Mouse (Mus musculus) kidney, adult 9 months (tissue): ENCODE data around the gene Lmx1a.

ENCODE experiments used
- DNase-seq: peaks from one replicate; pipeline ENCODE4 v3.0.0; 2022

Gene Lmx1a

DNA sequence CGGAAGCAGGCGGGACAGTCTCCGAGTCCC is at the start of gene Lmx1a:
Gene Lmx1a (plus strand): TSS at position 6 of the 30 bp plus-strand sequence.
- DNase-seq, result no peak

GRCm38 (mm10) chr1:167644866-167645537 is 44.0 kb upstream of the Lmx1a start:
- peak; percentile 81 for DNase-seq

DNA sequence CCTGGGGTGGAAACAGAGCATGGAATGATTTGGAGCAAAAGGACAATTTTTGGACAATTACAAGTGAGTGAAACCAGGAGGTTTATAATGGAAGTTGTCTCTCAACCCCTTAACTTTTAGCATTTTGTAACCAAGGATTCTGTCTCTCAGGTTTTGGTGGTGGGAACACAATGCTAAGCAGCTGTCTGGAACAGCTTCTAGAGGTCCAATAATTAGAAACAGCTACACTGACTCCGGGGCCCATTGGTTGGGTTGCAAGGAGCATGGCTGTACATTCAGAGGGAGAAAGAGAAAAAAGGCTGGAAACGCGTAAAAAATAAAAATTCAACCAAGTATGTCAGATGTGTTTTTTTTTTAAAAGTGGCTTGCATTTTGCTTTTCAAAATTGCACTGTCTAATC is 40.4 kb upstream of the Lmx1a start:
- DNase-seq, result no peak

DNA sequence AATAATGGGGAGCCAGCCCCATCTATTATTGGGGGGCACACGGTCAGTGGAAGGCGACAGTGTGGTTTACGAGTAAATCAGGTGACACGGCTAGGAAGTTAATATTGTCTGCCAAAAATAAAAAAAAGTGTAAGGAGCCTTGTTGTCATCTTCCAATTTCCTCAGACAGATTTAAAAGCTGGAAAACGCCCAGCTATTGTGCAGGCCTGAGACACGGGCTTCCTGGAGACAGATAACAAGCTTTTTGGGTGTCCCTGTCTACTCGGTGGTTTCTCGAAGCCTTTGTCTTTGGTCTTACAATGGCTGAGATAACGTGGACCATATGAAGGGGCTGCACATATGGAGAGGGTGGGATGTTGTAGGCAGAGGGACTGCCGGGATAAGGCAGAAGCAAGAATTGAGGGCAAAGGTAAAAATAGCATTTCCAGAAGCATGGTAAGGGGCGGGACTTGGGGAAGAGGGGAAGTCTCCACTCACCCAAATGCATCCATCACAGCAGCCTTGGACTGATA is 39.9 kb upstream of the Lmx1a start:
- DNase-seq, result peak; percentile 47

DNA sequence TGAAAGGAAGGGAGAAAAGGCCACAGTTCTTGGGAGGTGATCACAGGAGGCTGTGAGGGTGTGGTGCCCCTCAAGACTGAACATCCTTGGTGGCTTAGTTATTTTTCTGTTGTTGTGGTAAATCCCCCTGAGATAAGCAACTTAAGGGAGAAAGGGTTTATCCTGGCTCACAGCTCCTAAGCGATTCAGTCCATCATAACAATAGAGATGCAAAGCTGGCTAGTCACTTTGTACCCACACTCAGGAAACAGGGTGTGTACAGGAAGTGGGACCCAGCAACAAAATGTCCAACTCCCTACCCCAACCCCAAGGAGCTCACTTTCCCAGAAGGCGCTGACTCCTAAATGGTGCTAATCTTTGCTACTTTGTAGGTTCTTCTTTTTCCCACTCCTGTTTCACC is 36.7 kb upstream of the Lmx1a start:
- no peak for DNase-seq

DNA sequence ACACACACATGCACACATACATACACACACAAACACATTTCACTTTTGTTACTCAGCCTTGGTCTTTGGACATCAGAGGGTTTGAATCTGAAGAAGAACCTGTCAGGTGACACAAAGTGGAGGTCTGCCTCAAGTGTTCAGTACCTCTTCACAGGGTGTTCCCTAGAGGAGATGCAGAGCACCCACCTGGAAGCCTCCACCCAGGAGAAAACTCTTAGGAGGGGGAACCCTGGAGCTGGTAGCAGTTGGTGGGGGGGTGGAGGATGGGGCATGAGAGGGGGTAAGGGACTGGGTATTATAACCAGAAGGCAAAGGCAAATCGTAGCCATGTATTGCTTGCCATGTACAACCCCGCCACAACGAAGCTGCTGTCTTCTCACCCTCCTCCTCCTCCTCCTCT is 30.0 kb upstream of the Lmx1a start:
- no peak for DNase-seq

DNA sequence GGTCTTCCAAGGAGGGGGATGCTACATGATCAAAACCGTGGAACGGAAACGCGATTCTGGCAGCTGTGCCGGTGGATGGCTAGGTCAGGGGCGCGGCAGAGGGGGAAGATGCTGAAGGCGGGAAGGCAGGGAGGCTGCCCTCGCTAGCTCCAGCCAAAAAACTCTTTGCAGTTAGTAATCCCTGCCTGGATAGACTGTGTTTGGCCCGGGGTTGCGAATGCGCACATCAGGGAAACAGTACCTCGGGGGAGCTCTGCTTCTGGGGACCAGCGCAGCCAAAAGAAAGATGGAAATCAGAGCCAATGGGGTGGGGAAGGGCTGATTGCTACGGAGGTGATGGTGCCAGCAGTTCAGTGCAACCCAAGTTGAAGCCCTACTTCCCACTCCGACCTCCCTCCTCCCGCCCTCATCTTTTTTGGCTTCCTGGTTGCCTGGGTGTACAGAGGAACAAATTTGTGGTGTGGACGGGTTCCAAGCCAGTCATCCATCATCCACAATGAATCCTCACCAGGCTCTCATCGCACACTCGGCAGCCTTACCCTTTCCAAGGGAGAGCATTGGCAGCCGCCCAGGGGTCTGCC is 28.4 kb upstream of the Lmx1a start:
- DNase-seq, result peak; percentile 26

DNA sequence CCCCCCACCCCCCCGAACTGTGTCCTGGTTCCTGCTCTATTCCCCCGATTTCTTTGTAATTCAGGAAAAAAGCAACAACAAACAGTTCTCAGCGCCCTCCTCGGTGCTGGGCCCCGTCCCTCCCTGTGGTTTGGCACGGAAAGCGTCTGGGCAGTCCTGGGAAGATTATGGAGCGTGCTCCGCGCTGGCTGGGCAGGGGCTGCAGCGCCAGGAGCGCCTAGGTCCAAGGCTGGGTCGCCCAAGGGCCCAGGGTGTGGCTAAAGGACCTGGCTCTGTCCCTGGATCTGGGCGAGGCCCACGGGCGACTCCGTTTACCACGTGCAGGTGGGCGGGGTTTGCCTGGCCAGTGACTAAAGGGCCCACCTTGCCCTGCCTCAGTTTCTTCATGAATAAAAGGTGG is 27.9 kb upstream of the Lmx1a start:
- DNase-seq, result no peak

DNA sequence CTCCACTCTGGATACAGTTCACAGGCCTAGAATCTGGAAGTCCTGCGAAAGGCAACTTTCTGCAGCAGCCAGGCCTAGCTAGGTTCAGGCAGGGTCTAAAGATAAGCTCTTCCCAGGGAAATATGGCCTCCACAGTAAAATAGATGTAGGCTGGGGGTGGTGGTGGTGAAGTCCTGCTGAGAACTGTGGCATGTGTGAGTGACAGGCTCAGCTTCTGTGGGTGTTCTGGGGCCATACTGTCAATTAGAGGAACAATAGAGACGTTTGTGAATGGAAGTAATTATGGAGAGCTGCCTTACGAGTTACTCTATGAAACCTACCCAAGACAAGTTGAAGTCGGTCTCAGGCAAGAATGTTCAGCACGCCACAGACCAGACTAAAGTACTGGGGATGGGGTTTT is 25.9 kb upstream of the Lmx1a start:
- DNase-seq, result no peak

DNA sequence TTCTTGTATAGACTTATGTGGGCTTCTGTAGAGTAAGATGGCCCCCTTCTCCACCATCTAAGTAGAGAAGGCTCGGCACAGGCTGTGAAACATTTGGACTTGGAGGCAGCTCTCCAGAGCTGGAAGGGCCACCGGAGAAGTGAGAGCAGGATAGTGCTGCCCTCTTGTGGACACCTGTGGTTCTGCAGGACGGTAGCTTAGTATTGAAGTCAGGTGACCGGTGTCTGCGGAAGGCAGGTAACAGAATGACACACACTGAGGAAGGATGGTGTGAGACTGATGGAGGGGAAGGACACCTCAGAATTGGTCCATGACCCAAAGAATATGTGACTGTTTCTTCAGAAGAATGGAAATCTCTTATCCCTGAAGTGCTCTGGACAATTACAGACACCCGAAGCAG is 19.2 kb upstream of the Lmx1a start:
- DNase-seq, result peak; percentile 73

- DNase-seq, result no peak
Measured at GRCm38 (mm10) chr1:167672433-167672987, 16.5 kb upstream of the Lmx1a start.

GRCm38 (mm10) chr1:167679061-167679460 is 10.0 kb upstream of the Lmx1a start:
- no peak for DNase-seq

DNA sequence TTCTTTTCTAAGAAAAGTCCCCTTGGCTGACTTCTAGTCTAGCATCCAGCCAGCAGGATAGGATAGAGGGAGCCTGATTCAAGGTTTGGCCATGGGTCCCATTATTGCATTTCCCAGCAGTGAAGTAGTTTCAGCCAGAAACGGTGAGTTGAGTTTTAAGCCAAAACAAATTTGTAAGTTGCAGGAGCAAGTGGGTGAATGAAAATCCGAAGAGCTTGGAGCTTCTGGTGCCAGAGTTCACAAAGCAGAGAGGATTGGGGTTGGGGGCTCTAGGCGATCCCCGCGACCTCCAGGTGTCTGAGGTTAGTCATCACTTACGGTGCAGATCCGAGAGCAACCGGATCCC is 1.1 kb upstream of the Lmx1a start:
- no peak for DNase-seq

GRCm38 (mm10) chr1:167688347-167689231 is 448 bp upstream of the Lmx1a start:
- DNase-seq, result peak; percentile 29

DNA sequence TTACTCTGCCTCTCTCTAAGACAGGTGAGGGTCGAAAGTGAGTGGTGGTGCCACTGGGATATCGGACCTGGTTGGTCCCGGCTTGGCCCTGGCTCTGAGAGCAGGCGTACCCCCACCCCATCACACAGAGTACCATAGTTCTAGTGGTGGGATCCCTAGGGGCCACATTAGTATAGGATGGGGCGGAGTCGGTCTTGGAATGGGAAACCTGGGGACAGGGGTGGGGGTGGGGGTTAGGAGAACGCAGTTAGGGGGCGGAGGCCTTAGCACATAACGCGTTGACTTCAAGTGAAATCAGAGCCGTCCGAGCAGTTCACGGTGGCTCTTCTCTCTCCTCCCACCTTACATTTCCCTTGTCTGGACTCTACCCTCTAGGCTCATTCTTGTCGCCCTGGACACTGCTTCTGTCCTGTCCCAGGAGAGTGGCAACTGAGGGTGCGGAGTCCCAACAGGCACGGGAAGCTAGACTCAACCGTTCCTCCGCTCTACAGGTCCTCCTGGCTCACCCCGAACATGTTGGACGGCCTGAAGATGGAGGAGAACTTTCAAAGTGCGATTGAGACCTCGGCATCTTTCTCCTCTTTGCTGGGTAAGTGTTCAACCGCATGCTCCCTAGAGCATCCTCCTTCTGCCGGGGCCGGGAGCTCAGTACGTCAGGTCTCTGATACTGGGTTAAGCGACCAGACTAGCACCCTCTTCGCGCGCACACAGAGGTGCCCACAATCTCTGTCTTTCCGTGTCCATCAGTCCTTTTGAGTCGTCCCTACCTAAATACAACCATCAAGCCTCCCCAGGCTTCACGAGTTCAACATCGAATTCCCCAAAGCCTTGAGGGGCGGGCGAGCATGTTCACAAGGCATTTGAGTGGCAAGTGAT is 463 bp downstream of the Lmx1a start:
- no peak for DNase-seq

DNA sequence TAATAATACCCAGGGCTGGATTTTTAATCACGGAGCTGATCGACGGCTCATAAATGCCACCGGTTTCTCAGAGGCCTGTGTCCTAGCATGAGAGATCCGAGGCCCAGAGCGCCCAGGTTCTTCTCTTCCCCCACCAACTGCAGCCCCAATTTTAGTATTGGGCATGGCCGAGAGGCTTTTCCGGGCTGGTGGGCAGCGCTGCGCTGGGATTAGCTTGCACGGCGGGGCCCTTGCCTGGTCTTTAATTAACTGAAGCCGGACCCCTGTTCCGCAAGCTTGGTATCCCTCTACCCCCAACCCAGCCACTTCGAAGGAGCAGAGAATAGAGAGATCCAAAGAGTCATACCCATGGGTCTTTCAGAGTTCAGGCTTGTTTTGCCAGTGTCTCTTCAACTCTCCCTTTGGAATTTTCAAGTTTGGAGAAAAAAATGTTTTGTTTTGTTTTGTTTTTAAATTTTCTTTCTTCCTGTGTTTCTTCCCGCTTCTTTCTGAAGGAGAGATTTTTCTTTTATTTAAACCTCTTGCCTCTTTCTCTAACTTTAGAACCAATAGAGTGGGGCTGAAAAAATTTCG is 1.2 kb downstream of the Lmx1a start:
- DNase-seq, result no peak

DNA sequence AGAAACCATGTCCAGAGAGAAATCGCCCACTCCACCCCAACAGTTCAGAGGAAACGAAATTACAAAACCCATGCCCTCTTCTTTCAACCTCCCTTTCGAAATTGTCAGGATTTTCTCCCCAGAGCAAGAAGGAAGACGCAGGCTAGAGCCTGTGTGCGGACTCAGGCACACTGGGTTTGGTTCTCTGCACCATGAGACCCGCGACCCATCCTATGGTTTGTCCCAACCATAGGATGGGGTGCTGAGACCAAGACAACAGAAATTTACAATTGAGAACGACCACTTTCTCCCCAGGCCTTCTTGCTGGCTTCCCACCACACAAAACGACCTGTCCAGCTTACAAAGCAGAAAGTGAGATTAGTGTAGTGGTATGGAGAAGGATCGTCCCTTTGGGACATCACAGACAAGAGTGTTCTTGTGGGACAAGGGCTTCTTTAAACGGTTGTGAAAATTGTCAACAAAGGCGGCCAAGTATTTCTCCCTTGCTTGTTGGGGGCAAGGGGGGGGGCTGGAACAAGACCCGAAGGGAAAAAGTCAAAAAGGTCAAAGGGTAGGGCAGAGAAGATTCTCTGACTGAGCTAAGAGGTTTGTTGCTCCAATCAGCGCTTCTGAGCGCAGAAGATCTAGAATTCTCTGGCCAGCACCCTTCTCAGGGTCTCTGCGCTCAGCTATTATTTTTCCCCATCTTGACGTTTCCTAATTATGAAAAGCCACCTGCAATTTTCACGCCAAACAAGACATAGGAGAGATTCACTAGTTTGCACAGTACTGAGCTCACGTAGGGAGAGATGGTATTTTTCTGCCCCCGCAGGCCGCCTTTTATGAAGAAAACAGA is 1.9 kb downstream of the Lmx1a start:
- DNase-seq, result no peak

DNA sequence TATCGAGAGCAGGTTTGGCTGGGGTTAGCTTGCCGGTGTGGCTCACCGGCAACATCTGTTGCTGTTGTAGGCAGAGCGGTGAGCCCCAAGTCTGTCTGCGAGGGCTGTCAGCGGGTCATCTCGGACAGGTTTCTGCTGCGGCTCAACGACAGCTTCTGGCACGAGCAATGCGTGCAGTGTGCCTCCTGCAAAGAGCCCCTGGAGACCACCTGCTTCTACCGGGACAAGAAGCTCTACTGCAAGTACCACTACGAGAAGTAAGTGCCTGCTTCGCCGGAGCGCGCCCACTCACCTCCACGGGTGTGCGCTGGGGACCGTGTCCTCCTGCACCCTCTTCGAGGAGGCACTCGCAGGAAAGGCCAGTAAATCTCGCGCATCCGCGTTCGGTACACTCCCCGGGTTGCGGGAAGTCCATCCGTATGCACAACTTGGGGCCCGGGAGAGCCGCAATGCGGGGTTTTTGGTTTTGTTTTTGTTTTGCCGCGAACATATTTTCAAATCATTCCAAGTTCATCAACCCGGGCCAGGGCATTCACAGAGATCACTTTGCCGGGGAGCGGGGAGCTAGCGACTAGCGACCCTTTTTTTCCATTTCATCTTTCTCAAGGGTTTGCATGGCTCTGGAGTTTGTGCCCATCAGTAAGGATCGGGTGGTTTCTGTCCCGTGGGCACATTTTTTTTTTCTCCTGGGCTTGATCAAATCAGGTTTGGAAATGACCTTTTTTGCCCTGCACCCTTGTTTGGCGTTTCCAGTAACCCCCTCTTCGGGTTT is 3.1 kb downstream of the Lmx1a start:
- no peak for DNase-seq

DNA sequence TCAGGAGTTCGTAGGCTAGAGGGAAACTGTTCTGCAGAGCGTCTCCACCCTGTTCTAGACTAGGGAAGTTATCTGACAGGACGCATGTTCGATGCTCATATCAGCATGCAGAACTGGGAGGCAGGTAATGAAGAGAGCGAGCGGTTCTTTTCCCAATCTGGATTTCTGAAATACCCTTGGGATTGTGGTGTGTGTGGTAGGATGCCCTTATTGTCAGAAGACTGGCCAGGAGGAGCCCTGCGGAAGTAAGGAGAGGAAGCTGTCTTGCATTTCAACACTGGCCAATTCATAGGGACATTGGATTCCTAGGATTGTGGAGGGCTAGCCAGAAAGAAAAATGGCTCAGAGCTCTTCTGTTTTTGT is 3.6 kb downstream of the Lmx1a start:
- DNase-seq, result no peak

- no peak for DNase-seq
Measured at GRCm38 (mm10) chr1:167693499-167694240, 4.6 kb downstream of the Lmx1a start.

DNA sequence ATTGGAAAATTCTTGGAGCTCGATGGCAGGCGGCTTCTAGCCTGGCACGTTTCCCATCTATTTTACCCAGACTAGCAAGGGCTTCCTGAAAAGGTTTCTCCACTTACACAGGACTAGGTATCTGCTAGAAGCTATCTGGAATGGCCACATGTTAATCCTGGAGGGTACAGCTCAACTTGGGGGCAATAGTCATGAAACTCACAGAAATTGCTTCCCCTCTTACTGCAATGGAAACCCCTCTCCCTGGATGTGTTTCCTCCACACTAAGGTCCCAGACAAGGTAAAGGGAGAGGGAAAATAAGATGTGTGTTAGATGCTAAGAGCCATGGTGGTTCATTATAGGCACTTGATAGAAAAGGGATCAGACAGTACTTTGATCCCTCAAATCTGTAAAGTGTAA is 5.7 kb downstream of the Lmx1a start:
- no peak for DNase-seq
